Mouse (Mus musculus): ENCODE results near the gene DXBay18.
"Not testable (repeated sequence)": the region's sequence is repeated elsewhere in the genome, so short reads cannot be mapped to it uniquely, and the experiment has no call there.

The DXBay18 gene

DNA sequence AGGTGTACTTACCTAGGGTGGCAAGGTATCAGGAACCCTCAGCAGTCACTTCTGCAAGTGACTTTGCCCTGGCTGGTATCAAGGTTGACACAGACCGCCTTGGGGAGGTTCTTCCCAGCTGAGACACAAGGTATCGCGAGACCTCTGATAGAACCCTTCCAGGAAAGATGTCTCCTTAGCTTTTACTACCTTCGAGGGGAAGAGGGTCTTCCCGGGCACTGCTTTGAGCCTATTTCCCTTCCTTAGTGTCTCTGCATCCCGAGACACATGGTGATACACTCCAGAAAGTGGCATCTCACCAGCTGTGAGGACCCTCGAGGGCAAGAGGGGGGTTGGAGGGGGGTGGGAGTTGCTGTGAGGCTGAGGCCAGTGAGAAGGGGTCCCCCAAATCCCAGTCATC, at the start of gene DXBay18:
TSS of gene DXBay18 (minus strand) at position 101 of the 400 bp plus-strand sequence.
- DNase-seq (ENCODE audit: low read depth, low spot score): not testable (repeated sequence)

- DNase-seq (ENCODE audit: low read depth, low spot score): peak; percentile 5
Observed at GRCm38 (mm10) chrX:73191934-73192333, 42.7 kb upstream of the DXBay18 start, which contains the start of gene Xlr3b. Gene Xlr3b (plus strand): TSS chrX:73192207.

GRCm38 (mm10) chrX:73176889-73177288, 27.6 kb upstream of the DXBay18 start, which contains the start of gene Spin2d:
Gene Spin2d (minus strand): TSS chrX:73176989.
- not testable (repeated sequence) for DNase-seq (ENCODE audit: low read depth, low spot score)

GRCm38 (mm10) chrX:73148496-73148895, 754 bp downstream of the DXBay18 start, which contains the start of gene Xlr5b:
Gene Xlr5b (plus strand): TSS chrX:73148796.
- not testable (repeated sequence) for DNase-seq (ENCODE audit: low read depth, low spot score)

DNA sequence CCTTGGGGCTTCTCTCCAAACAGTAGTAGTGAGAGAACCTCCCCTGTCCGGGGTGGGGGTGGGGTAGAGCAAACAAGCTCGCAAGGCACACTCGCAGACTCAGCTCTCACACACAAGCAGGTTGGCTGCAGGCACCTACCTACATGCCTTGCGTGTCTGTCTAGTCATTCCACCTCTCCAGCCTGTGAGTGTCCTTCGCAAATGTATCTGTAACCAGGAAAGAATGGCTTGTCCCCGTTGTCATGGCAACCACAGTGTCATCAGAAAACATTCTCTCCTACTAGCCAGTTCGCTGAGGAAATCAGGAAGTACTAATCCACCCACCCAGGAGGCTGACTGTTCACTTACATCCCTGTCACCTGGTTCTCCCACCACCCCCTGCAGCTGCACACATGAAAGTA, 6.0 kb downstream of the DXBay18 start:
- DNase-seq (ENCODE audit: low read depth, low spot score): not testable (repeated sequence)

- DNase-seq (ENCODE audit: low read depth, low spot score): not testable (repeated sequence)
Observed at GRCm38 (mm10) chrX:73122859-73123829, 26.1 kb downstream of the DXBay18 start.

DNA sequence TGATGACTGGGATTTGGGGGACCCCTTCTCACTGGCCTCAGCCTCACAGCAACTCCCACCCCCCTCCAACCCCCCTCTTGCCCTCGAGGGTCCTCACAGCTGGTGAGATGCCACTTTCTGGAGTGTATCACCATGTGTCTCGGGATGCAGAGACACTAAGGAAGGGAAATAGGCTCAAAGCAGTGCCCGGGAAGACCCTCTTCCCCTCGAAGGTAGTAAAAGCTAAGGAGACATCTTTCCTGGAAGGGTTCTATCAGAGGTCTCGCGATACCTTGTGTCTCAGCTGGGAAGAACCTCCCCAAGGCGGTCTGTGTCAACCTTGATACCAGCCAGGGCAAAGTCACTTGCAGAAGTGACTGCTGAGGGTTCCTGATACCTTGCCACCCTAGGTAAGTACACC, 32.5 kb downstream of the DXBay18 start, which contains the start of gene Gm14685:
TSS of gene Gm14685 (plus strand) at position 301 of the 400 bp plus-strand sequence.
- not testable (repeated sequence) for DNase-seq (ENCODE audit: low read depth, low spot score)

- peak; percentile 21 for DNase-seq (ENCODE audit: low read depth, low spot score)
Observed at GRCm38 (mm10) chrX:73096941-73097508, 52.2 kb downstream of the DXBay18 start, which contains the start of gene Xlr3a. Gene Xlr3a (minus strand): TSS chrX:73097095.

Measured in ZHBTc4 (cell line).